Mouse (Mus musculus) heart, embryonic 16.5 days (tissue): Measurements from ENCODE around the gene Dnah1. TPM values are rescaled to one million over a fixed set of nuclear protein-coding genes. Genes with fewer than 3 reads are reported as not detected.

Experiments used
- ATAC-seq: fragments of 200-750 bp; cut with Nextera tagmentation; replicated peaks from 2 replicates; pipeline ENCODE4 v1.8.0; 2017; ENCODE audit warnings: moderate number of reproducible peaks; ENCODE audit not compliant: insufficient read depth, low FRiP score; ENCODE audit errors: extremely low read depth
- H3K27ac ChIP-seq: fragments of 300-500 bp; sonication (generic); 2 replicates; pipeline ENCODE4 v1.5.1; 2014; ENCODE audit warnings: mild to moderate bottlenecking, low read length, control low read depth, moderate library complexity
- H3K27me3 ChIP-seq: fragments of 300-500 bp; sonication (generic); 2 replicates; pipeline ENCODE4 v1.6.1; 2014; ENCODE audit warnings: low read length, mixed read lengths; ENCODE audit not compliant: control insufficient read depth, insufficient read depth
- H3K36me3 ChIP-seq: fragments of 300-500 bp; sonication (generic); 2 replicates; pipeline ENCODE4 v1.6.1; 2014; ENCODE audit not compliant: control insufficient read depth, insufficient read depth
- H3K4me1 ChIP-seq: fragments of 300-500 bp; sonication (generic); 2 replicates; pipeline ENCODE4 v1.6.1; 2014; ENCODE audit warnings: low read length, mixed read lengths; ENCODE audit not compliant: control insufficient read depth, insufficient read depth
- H3K4me2 ChIP-seq: fragments of 300-500 bp; sonication (generic); 2 replicates; pipeline ENCODE4 v1.6.1; 2014; ENCODE audit warnings: low read depth, mild to moderate bottlenecking, control low read depth, low read length
- H3K4me3 ChIP-seq: fragments of 300-500 bp; sonication (generic); 2 replicates; pipeline ENCODE4 v1.5.1; 2014; ENCODE audit warnings: mild to moderate bottlenecking, control low read depth, low read length
- H3K9ac ChIP-seq: fragments of 300-500 bp; sonication (generic); 2 replicates; pipeline ENCODE4 v1.6.1; 2014; ENCODE audit warnings: low read length, control low read depth
- H3K9me3 ChIP-seq: fragments of 300-500 bp; sonication (generic); replicated peaks from 2 replicates; pipeline ENCODE4 v1.6.1; 2016; ENCODE audit warnings: low read length; ENCODE audit not compliant: control insufficient read depth
- WGBS: fragments of 180-500 bp; shearing (Covaris S2); extraction: QIAGEN DNeasy Blood & Tissue Kit; methylation state at CpG from one replicate; pipeline ENCODE4 v1.1.7; 2014; 5-methylcytosine and 5-hydroxymethylcytosine counted together
- polyA plus RNA-seq: library from polyadenylated mRNA; unstranded; fragments of >200 nt; fragmentation: Nextera tagmentation; extraction: Ambion mirVana; gene quantifications from 2 replicates; pipeline ENCODE4 v1.2.1, GENCODE M21; 2015

Dnah1 gene
- polyA plus RNA-seq, 1 experiment from 2014 or later: 0.54 TPM

DNA sequence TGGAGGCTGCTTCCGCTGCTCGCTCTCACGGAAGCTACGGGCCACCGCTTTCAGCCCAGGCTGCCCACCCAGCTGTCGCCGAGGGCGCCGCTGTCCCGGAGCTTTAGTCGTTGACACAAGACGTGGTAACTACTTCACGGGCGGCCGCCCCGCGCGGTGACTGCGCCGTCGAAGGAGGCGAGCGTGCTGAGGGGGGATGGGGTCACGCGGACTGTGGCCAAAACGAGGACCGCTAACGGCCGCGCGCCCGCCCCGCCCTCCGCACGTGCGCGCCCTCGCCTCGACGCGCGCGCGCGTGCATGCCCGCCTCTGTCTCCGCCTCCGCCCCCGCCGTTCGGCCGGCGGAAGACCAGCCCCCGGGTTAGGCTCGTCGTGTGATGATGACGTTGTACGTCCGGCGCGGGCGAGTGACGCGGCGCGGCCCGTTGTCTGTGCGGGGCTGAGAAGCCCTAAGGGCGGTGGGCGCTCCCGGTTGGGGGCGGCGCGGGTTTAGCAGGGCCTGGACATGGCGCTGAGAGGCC is 72.6 kb downstream of the Dnah1 start, which contains the start of the genes Phf7 and Bap1:
Gene Phf7 (minus strand): TSS at position 234 of the 521 bp plus-strand sequence.
Gene Bap1 (plus strand): TSS at position 367 of the 521 bp plus-strand sequence.
- Histone ChIP-seq H3K9ac (peak within 1 kb of the TSS; percentile 99), H3K27me3 (no peaks in the 10 kb centered on the region), H3K4me2 (peak within 1 kb of the TSS; percentile 85), H3K9me3 (no peaks in the 10 kb centered on the region), H3K27ac (peak within 1 kb of the TSS; percentile 97), H3K4me3 (peak within 1 kb of the TSS; percentile 91), H3K36me3 (peaks cover 30% of the 10 kb centered on the region), H3K4me1 (peaks cover 18% of the 10 kb centered on the region)
- peak; percentile 89 for ATAC-seq
- WGBS: under 1% methylated on average over 65 of the region's 75 CpGs

DNA sequence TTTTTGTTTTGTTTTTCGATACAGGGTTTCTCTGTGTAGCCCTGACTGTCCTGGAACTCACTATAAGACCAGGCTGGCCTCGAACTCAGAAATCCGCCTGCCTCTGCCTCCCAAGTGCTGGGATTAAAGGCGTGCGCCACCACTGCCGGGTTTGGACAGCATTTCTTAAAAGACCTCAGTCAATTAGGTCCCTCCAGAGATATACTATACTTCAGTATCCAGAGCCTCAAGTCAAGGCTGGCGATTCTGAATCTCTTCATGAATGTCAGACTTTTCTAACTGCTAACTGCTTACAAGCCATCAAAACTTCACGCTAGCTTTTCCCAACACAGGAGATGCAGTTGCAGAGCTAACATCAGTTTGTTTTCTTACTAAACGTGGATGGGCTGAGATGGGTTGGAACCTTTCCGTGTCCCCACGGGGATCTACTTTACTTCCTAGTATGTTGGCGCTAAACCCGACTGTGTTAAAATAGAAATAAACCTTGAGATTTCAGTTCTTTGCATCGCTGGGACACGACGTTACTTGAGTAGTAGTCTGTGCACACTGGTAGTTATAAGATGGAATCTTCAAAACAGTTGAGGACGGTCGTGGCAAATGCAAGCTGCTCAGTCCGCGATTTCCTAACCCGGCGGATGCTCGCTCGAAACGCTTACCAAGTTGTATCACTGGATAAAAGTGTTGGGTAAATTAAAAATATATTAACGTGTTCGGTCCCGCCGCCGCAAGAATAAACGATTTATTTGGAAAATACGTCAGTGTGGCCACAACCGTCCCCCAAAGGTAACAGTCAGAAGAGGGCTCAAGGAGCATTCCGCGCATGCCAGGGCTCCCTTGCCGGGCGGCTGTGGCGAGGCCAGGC is 73.2 kb downstream of the Dnah1 start:
- peak overlapping the region; percentile 99 for H3K9ac ChIP-seq
- H3K9me3 ChIP-seq: no peaks in the 10 kb centered on the region
- peak overlapping the region; percentile 97 for H3K27ac ChIP-seq
- ATAC-seq: peak; percentile 81
- peaks cover 22% of the 10 kb centered on the region for H3K4me1 ChIP-seq
- H3K4me3 ChIP-seq: peak overlapping the region; percentile 91
- H3K36me3 ChIP-seq: peaks cover 24% of the 10 kb centered on the region
- H3K4me2 ChIP-seq: peak overlapping the region; percentile 85
- WGBS: 17% methylated on average over 36 of the region's 38 CpGs
- H3K27me3 ChIP-seq: no peaks in the 10 kb centered on the region

DNA sequence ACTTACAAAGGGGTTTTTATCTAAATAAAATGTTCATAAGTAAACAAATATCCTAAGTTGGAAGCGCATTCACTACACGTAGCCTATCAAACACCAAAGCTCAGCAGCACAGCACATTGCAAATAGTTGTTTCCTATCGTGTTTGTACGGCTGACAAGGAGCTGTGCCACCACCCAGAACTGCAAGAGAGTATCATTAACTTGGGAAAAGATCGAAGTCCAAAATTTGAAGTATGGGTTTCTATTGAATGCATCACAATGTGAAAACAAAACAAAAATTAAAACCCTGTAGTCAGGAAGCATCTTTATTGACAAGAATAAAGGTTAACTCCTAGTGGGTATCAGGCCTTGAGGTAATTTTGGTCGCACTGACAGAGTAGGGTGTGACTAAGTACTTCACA is 75.3 kb downstream of the Dnah1 start:
- H3K4me2 ChIP-seq: no peak overlapping the region
- peaks cover 7% of the 10 kb centered on the region; the same call in 1 of the 2 replicates for H3K36me3 ChIP-seq
- no peak for ATAC-seq
- H3K9ac ChIP-seq: no peak overlapping the region
- H3K27me3 ChIP-seq: no peaks in the 10 kb centered on the region
- no peak overlapping the region for H3K27ac ChIP-seq
- no peaks in the 10 kb centered on the region for H3K9me3 ChIP-seq
- H3K4me1 ChIP-seq: peaks cover 22% of the 10 kb centered on the region
- 92% methylated on average over 6 of the region's 6 CpGs for WGBS
- H3K4me3 ChIP-seq: no peak overlapping the region

DNA sequence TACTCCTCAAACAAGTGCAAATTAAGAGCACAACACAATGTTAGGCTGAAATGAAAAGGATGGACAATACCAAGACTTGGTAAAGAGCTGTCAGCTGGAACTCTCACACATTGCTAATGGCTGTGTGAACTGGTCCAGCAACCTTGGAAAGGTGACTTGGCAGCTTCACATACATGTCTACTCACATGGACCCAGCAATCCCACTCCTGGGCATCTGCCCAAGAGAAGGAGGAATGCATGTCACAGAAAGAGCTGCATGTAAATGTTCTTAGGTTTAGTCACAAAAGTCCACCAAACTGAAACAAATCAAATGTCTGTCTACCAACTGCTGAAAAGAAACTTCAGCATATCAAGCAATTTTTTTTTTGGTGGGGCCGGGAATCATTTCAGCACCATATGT is 77.8 kb downstream of the Dnah1 start:
- Histone ChIP-seq H3K27me3 (no peaks in the 10 kb centered on the region), H3K4me1 (peaks cover 13% of the 10 kb centered on the region), H3K36me3 (no peaks in the 10 kb centered on the region), H3K27ac (peak overlapping the region; percentile 51), H3K9me3 (no peaks in the 10 kb centered on the region), H3K4me2 (no peak overlapping the region), H3K9ac (no peak overlapping the region; the same call in 1 of the 2 replicates), H3K4me3 (no peak overlapping the region)
- ATAC-seq: no peak
- WGBS: 26% methylated on average over 1 of the region's 1 CpGs

- H3K27ac ChIP-seq: no peak overlapping the region
- no peak for ATAC-seq
- WGBS: 76% methylated on average over 1 of the region's 1 CpGs
- H3K4me3 ChIP-seq: no peak overlapping the region
- no peak overlapping the region for H3K4me2 ChIP-seq
- H3K36me3 ChIP-seq: no peaks in the 10 kb centered on the region
- no peaks in the 10 kb centered on the region for H3K9me3 ChIP-seq
- H3K4me1 ChIP-seq: peaks cover 8% of the 10 kb centered on the region
- no peaks in the 10 kb centered on the region for H3K27me3 ChIP-seq
- no peak overlapping the region for H3K9ac ChIP-seq
Measured at GRCm38 (mm10) chr14:31244777-31245176, 78.9 kb downstream of the Dnah1 start.

DNA sequence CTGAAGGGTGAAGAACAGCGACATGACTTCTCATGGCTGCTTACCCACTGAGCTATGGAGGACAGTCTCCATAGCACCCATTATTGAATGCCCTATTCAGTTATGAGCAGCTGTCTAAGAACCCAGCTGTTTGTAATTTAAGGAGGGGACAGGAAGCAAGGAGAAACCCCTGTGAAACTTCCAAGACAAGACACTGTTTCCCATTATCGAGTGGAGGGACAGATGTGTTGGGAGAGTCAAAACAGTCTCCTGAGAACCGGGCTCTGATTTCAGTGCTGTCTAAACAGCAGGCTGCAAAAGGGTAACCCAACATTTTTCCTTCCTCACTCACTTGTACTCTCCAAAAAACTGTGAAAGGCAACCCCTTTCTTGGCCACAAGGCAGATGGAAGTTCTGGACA is 83.2 kb downstream of the Dnah1 start:
- ATAC-seq: no peak
- no peaks in the 10 kb centered on the region for H3K4me1 ChIP-seq
- 65% methylated on average over 3 of the region's 3 CpGs for WGBS

GRCm38 (mm10) chr14:31237101-31237882 is 86.4 kb downstream of the Dnah1 start:
- Histone ChIP-seq H3K4me2 (no peak overlapping the region), H3K4me1 (0 out of 2 replicates have a peak, but pooled peaks cover 3% of the 10 kb centered on the region), H3K27me3 (no peaks in the 10 kb centered on the region), H3K36me3 (no peaks in the 10 kb centered on the region), H3K9me3 (no peaks in the 10 kb centered on the region), H3K27ac (no peak overlapping the region), H3K9ac (no peak overlapping the region), H3K4me3 (no peak overlapping the region)
- 67% methylated on average over 7 of the region's 7 CpGs for WGBS
- ATAC-seq: no peak

More for the DNA sequence above, 83.2 kb downstream of the Dnah1 start:
- Histone ChIP-seq H3K4me2 (no peak overlapping the region), H3K9ac (no peak overlapping the region), H3K27ac (no peak overlapping the region), H3K27me3 (no peaks in the 10 kb centered on the region), H3K9me3 (no peaks in the 10 kb centered on the region), H3K36me3 (no peaks in the 10 kb centered on the region), H3K4me3 (no peak overlapping the region)

DNA sequence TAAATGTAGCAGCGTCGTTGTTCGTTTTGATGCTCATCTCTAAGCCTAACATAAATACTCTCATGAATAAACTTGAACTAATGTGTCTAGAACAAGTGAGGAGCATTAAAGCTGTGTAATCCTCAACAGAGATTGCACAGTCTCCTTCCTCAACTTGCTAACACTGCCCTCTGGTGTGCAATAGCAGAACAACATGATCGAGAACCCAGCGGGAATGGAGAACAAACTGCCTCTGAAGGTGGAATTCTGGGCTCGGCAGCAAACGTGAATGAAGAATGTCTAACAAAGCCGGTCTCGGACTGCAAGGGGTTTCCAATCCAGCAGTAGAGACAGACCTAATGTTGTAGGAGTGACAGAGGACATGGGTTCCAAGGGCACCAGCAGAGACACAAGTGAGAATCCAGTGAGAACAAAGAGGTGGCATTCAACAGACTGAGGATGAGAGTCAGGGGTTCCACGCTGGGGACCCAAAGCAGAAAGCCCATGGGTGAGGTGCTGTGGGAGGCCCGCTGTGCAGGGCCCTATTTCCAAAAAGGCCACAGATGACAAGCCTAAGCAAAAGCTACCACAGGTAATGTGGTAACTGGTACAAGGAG is 89.6 kb downstream of the Dnah1 start:
- Histone ChIP-seq H3K9me3 (no peaks in the 10 kb centered on the region), H3K4me3 (no peak overlapping the region), H3K36me3 (no peaks in the 10 kb centered on the region), H3K27ac (no peak overlapping the region; the same call in 1 of the 2 replicates), H3K4me2 (no peak overlapping the region), H3K9ac (peak overlapping the region; percentile 47; the same call in 1 of the 2 replicates), H3K4me1 (peaks cover 17% of the 10 kb centered on the region), H3K27me3 (no peaks in the 10 kb centered on the region)
- ATAC-seq: no peak
- 14% methylated on average over 11 of the region's 11 CpGs for WGBS
